Mouse (Mus musculus): ENCODE measurements at regions not wholly inside any gene's neighbourhood (a gene's known extent, or its start where the extent isn't known, plus 50 kb on each side); places are given as distances from the start of the nearest gene placed in this dataset.

DNA sequence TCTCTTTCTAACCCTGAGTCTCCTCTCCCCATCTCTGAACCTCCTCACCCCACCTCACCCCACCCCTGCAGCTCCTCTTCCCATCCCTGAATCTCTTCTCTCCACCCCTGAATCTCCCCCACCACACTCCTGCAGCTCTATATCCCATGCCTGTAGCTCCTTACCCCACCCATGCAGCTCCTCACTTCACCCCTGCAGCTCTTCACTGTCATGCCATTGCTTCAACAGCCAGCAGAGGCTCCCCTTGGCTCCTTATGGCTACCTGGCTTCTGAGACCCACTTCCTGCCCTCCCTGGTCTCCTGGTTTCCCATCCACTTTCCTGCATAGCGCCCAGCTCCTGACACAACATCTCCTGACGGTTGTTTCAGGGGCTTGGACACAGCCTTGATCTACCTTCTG lies 71.0 kb upstream of the Twist2 start:
- H3K9me3 ChIP-seq (ENCODE audit: low read length), result no peaks in the 10 kb centered on the region
- H3K4me1 ChIP-seq (replicated peaks; ENCODE audit: low read depth, low read length), result no peaks in the 10 kb centered on the region
- no peaks in the 10 kb centered on the region for H3K36me3 ChIP-seq (ENCODE audit: insufficient read depth, low read length)
- TF ChIP-seq NANOG (IDR thresholded peaks at IDR 0.05; ENCODE audit: borderline replicate concordance, low read length), result no peak
- TF ChIP-seq POU5F1 (IDR thresholded peaks at IDR 0.05; ENCODE audit: borderline replicate concordance, low read length), result no peak
- TF ChIP-seq CTCF (conservative IDR thresholded peaks at IDR 0.05; ENCODE audit: low read length), result no peak
- no peak overlapping the region for H3K4me3 ChIP-seq (replicated peaks; ENCODE audit: low read length)
- H3K27me3 ChIP-seq (ENCODE audit: insufficient read depth, low read length), result peaks cover 6% of the 10 kb centered on the region; the same call in 1 of the 2 replicates

DNA sequence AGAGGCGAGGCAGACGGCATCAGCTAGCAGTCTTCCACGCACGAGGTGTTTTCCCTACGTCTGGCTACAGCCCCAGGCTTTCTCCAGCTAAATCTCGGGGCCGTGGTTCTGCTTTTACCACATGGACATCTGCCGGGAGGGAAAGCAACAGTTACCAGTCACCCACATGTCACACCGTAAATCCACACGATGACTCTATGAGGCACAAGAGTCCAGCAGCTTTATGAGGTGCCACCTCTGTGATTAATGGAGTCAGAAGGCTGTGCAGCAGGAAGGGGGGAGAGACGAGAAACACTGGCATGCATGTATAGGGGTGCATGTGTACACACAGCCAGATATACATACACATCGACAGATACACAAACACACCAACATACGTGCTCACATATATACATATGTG lies 69.6 kb upstream of the Twist2 start:
- no peaks in the 10 kb centered on the region for H3K9me3 ChIP-seq (ENCODE audit: low read length)
- no peaks in the 10 kb centered on the region for H3K36me3 ChIP-seq (ENCODE audit: insufficient read depth, low read length)
- no peak for TF ChIP-seq CTCF (conservative IDR thresholded peaks at IDR 0.05; ENCODE audit: low read length)
- TF ChIP-seq POU5F1 (IDR thresholded peaks at IDR 0.05; ENCODE audit: borderline replicate concordance, low read length), result no peak
- TF ChIP-seq NANOG (IDR thresholded peaks at IDR 0.05; ENCODE audit: borderline replicate concordance, low read length), result no peak
- peaks cover 6% of the 10 kb centered on the region; the same call in 1 of the 2 replicates for H3K27me3 ChIP-seq (ENCODE audit: insufficient read depth, low read length)
- H3K4me1 ChIP-seq (replicated peaks; ENCODE audit: low read depth, low read length), result no peaks in the 10 kb centered on the region
- H3K4me3 ChIP-seq (replicated peaks; ENCODE audit: low read length), result no peak overlapping the region

DNA sequence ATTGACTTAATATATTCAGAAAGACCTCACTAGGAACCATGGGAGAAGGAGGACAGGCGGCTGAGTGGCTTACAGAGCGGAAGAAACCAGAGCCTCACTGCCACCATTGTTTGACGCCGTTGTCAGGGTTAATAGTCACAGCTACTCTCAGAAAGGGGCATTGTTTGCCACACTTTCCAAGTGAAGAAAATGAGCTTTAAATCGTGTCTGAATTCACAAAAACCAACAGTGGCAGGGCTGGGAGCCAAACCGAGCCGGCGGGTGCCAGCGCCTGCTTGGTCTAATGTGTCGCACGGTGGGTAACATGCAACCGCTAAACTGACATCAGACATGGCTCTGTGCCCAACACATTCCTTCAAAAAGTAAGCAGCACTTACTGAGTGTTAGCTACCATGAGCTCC lies 68.8 kb upstream of the Twist2 start:
- no peaks in the 10 kb centered on the region for H3K9me3 ChIP-seq (ENCODE audit: low read length)
- no peaks in the 10 kb centered on the region for H3K36me3 ChIP-seq (ENCODE audit: insufficient read depth, low read length)
- H3K4me3 ChIP-seq (replicated peaks; ENCODE audit: low read length), result no peak overlapping the region
- no peaks in the 10 kb centered on the region for H3K4me1 ChIP-seq (replicated peaks; ENCODE audit: low read depth, low read length)
- peaks cover 6% of the 10 kb centered on the region; the same call in 1 of the 2 replicates for H3K27me3 ChIP-seq (ENCODE audit: insufficient read depth, low read length)
- TF ChIP-seq CTCF (conservative IDR thresholded peaks at IDR 0.05; ENCODE audit: low read length), result no peak
- TF ChIP-seq NANOG (IDR thresholded peaks at IDR 0.05; ENCODE audit: borderline replicate concordance, low read length), result no peak
- no peak for TF ChIP-seq POU5F1 (IDR thresholded peaks at IDR 0.05; ENCODE audit: borderline replicate concordance, low read length)

DNA sequence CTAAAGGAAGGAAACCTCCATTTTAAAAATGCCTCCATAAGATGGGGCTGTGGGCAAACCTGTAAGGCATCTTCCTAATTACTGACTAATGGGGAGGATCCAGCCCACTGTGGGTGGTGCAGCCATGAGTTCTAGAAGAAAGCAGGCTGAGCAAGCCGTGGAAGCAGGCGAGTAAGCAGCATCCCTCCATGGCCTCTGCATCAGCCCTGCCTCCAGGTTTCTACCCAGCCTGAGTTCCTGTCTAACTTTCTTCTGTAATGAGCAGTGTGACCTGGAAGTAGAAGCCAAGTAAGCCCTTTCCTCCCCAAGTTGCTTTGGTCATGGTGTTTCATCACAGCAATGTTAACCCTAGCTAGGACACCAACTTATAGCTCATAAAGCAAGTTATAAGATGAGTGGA lies 66.5 kb upstream of the Twist2 start:
- H3K4me1 ChIP-seq (replicated peaks; ENCODE audit: low read depth, low read length), result no peaks in the 10 kb centered on the region
- peaks cover 3% of the 10 kb centered on the region; the same call in 1 of the 2 replicates for H3K27me3 ChIP-seq (ENCODE audit: insufficient read depth, low read length)
- H3K4me3 ChIP-seq (replicated peaks; ENCODE audit: low read length), result no peak overlapping the region
- H3K36me3 ChIP-seq (ENCODE audit: insufficient read depth, low read length), result no peaks in the 10 kb centered on the region
- H3K9me3 ChIP-seq (ENCODE audit: low read length), result no peaks in the 10 kb centered on the region
- TF ChIP-seq POU5F1 (IDR thresholded peaks at IDR 0.05; ENCODE audit: borderline replicate concordance, low read length) (no peak), NANOG (IDR thresholded peaks at IDR 0.05; ENCODE audit: borderline replicate concordance, low read length) (no peak), CTCF (conservative IDR thresholded peaks at IDR 0.05; ENCODE audit: low read length) (no peak)

- Histone ChIP-seq H3K4me3 (replicated peaks; ENCODE audit: low read length) (no peak overlapping the region), H3K36me3 (ENCODE audit: insufficient read depth, low read length) (no peaks in the 10 kb centered on the region), H3K27me3 (ENCODE audit: insufficient read depth, low read length) (peaks cover 3% of the 10 kb centered on the region; the same call in 1 of the 2 replicates), H3K9me3 (ENCODE audit: low read length) (no peaks in the 10 kb centered on the region), H3K4me1 (replicated peaks; ENCODE audit: low read depth, low read length) (no peaks in the 10 kb centered on the region)
- no peak for TF ChIP-seq POU5F1 (IDR thresholded peaks at IDR 0.05; ENCODE audit: borderline replicate concordance, low read length)
- no peak for TF ChIP-seq NANOG (IDR thresholded peaks at IDR 0.05; ENCODE audit: borderline replicate concordance, low read length)
- TF ChIP-seq CTCF (conservative IDR thresholded peaks at IDR 0.05; ENCODE audit: low read length), result no peak
These were observed 65.8 kb upstream of the Twist2 start for GRCm38 (mm10) chr1:91735436-91735835.

DNA sequence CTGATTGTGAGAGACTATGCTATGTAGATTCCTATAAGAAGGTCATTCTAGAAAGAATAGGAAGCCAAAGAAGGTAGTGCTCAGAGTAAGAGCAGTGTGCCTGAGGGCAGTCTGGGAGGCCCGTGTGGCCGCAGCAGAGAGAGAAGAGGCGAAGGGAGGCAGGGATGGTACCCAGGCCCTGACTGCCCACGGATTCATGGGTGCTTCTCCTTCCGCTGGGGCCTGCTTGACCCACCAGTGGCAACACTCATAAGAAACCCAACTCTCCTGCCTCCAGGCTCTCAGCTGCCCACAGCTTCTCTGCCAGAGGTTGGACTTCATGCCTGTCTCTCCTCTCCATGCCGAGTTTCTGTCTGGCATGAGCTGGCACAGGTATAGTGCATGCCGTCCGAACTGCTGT lies 60.6 kb upstream of the Twist2 start:
- H3K9me3 ChIP-seq (ENCODE audit: low read length), result no peaks in the 10 kb centered on the region
- no peak overlapping the region for H3K4me3 ChIP-seq (replicated peaks; ENCODE audit: low read length)
- H3K4me1 ChIP-seq (replicated peaks; ENCODE audit: low read depth, low read length), result no peaks in the 10 kb centered on the region
- peaks cover 10% of the 10 kb centered on the region; the same call in 1 of the 2 replicates for H3K27me3 ChIP-seq (ENCODE audit: insufficient read depth, low read length)
- TF ChIP-seq CTCF (conservative IDR thresholded peaks at IDR 0.05; ENCODE audit: low read length), result no peak
- no peak for TF ChIP-seq POU5F1 (IDR thresholded peaks at IDR 0.05; ENCODE audit: borderline replicate concordance, low read length)
- TF ChIP-seq NANOG (IDR thresholded peaks at IDR 0.05; ENCODE audit: borderline replicate concordance, low read length), result no peak
- no peaks in the 10 kb centered on the region for H3K36me3 ChIP-seq (ENCODE audit: insufficient read depth, low read length)

GRCm38 (mm10) chr1:91742031-91742430 lies 59.2 kb upstream of the Twist2 start:
- TF ChIP-seq CTCF (conservative IDR thresholded peaks at IDR 0.05; ENCODE audit: low read length) (no peak), POU5F1 (IDR thresholded peaks at IDR 0.05; ENCODE audit: borderline replicate concordance, low read length) (no peak), NANOG (IDR thresholded peaks at IDR 0.05; ENCODE audit: borderline replicate concordance, low read length) (no peak)
- no peaks in the 10 kb centered on the region for H3K4me1 ChIP-seq (replicated peaks; ENCODE audit: low read depth, low read length)
- no peaks in the 10 kb centered on the region for H3K9me3 ChIP-seq (ENCODE audit: low read length)
- H3K36me3 ChIP-seq (ENCODE audit: insufficient read depth, low read length), result no peaks in the 10 kb centered on the region
- H3K27me3 ChIP-seq (ENCODE audit: insufficient read depth, low read length), result peaks cover 21% of the 10 kb centered on the region
- H3K4me3 ChIP-seq (replicated peaks; ENCODE audit: low read length), result no peak overlapping the region

- Histone ChIP-seq H3K27me3 (ENCODE audit: insufficient read depth, low read length) (peaks cover 25% of the 10 kb centered on the region), H3K4me3 (replicated peaks; ENCODE audit: low read length) (no peak overlapping the region), H3K9me3 (ENCODE audit: low read length) (no peaks in the 10 kb centered on the region), H3K36me3 (ENCODE audit: insufficient read depth, low read length) (no peaks in the 10 kb centered on the region), H3K4me1 (replicated peaks; ENCODE audit: low read depth, low read length) (no peaks in the 10 kb centered on the region)
- TF ChIP-seq POU5F1 (IDR thresholded peaks at IDR 0.05; ENCODE audit: borderline replicate concordance, low read length), result no peak
- TF ChIP-seq NANOG (IDR thresholded peaks at IDR 0.05; ENCODE audit: borderline replicate concordance, low read length), result no peak
- no peak for TF ChIP-seq CTCF (conservative IDR thresholded peaks at IDR 0.05; ENCODE audit: low read length)
These were observed 58.3 kb upstream of the Twist2 start for GRCm38 (mm10) chr1:91742914-91743313.

GRCm38 (mm10) chr1:91744076-91744475 lies 57.2 kb upstream of the Twist2 start:
- no peaks in the 10 kb centered on the region for H3K9me3 ChIP-seq (ENCODE audit: low read length)
- H3K4me3 ChIP-seq (replicated peaks; ENCODE audit: low read length), result no peak overlapping the region
- TF ChIP-seq CTCF (conservative IDR thresholded peaks at IDR 0.05; ENCODE audit: low read length) (no peak), POU5F1 (IDR thresholded peaks at IDR 0.05; ENCODE audit: borderline replicate concordance, low read length) (no peak), NANOG (IDR thresholded peaks at IDR 0.05; ENCODE audit: borderline replicate concordance, low read length) (no peak)
- no peaks in the 10 kb centered on the region for H3K4me1 ChIP-seq (replicated peaks; ENCODE audit: low read depth, low read length)
- no peaks in the 10 kb centered on the region for H3K36me3 ChIP-seq (ENCODE audit: insufficient read depth, low read length)
- H3K27me3 ChIP-seq (ENCODE audit: insufficient read depth, low read length), result peaks cover 36% of the 10 kb centered on the region
